Mouse (Mus musculus): ENCODE data around the gene Olfr649. TPM values are rescaled to one million over a fixed set of nuclear protein-coding genes. Genes with fewer than 3 reads are reported as not detected.

The Olfr649 gene
- polyA plus RNA-seq, 1 experiment: not detected

DNA sequence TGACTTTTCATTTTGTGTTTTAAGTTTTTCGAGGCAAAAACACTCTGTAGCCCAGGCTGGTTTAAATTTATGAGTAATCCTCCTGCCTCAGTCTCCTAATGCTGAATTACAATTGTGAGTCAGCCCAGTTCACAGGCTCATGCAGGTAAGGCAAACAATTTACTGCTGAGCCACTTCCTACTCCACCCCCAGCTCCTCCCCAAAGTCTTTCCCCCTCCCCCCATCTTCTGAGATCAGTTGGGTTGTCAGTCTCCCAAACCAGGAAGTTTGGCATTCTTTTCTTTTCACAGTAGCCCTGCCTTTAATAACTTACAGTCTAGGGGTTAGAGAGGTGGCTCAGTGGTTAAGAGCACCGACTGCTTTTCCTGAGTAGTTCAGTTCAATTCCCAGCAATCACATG is 22.1 kb upstream of the Olfr649 start:
- H3K36me3 ChIP-seq (ENCODE audit: control insufficient read depth, insufficient read depth, low read length): no peaks in the 10 kb centered on the region
- H3K4me3 ChIP-seq (ENCODE audit: control insufficient read depth, insufficient read depth, low read length): no peak overlapping the region
- DNase-seq: no peak
- TF ChIP-seq CTCF (IDR thresholded peaks at IDR 0.05; ENCODE audit: borderline replicate concordance, control insufficient read depth, extremely low read depth, insufficient read depth, low read length, poor library complexity) (no peak), POLR2A (IDR thresholded peaks at IDR 0.05; ENCODE audit: control insufficient read depth, extremely low read depth, insufficient read depth, low read length, poor library complexity) (no peak)
- H3K27ac ChIP-seq (ENCODE audit: control insufficient read depth, insufficient read depth, low read length): no peak overlapping the region
- peaks cover 9% of the 10 kb centered on the region for H3K4me1 ChIP-seq (replicated peaks; ENCODE audit: control insufficient read depth, insufficient read depth, low read length)
- H3K27me3 ChIP-seq (ENCODE audit: control insufficient read depth, insufficient read depth, low read length): no peaks in the 10 kb centered on the region
- 39% methylated on average over 2 of the region's 2 CpGs for WGBS

DNA sequence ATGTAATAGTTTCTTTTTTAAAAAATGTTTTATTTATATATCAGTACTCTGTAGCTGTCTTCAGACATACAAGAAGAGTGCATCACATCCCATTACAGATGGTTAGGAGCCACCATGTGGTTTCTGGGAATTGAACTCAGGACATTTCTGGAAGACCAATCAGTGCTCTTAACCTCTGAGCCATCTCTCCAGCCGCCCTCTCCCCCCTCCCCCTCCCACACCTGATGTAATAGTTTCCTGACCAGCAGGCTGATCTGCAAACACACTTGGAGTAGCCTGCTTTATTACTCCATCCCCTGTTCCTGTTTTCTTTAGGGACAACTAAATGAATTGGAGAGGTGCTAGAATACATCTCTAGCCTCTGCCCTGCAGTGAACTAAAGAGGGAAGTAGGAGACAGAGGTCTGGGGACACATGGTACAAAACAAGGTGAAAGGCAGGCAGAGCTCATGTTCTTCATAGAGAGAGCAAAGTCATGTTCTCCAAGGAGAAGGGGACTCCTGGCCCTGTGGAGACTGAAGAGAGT is 20.3 kb upstream of the Olfr649 start:
- TF ChIP-seq POLR2A (IDR thresholded peaks at IDR 0.05; ENCODE audit: control insufficient read depth, extremely low read depth, insufficient read depth, low read length, poor library complexity): no peak
- no peak for TF ChIP-seq CTCF (IDR thresholded peaks at IDR 0.05; ENCODE audit: borderline replicate concordance, control insufficient read depth, extremely low read depth, insufficient read depth, low read length, poor library complexity)
- WGBS: 53% methylated on average over 1 of the region's 1 CpGs
- H3K27ac ChIP-seq (ENCODE audit: control insufficient read depth, insufficient read depth, low read length): no peak overlapping the region
- no peaks in the 10 kb centered on the region for H3K27me3 ChIP-seq (ENCODE audit: control insufficient read depth, insufficient read depth, low read length)
- peaks cover 9% of the 10 kb centered on the region for H3K4me1 ChIP-seq (replicated peaks; ENCODE audit: control insufficient read depth, insufficient read depth, low read length)
- no peak overlapping the region for H3K4me3 ChIP-seq (ENCODE audit: control insufficient read depth, insufficient read depth, low read length)
- no peaks in the 10 kb centered on the region for H3K36me3 ChIP-seq (ENCODE audit: control insufficient read depth, insufficient read depth, low read length)
- no peak for DNase-seq

DNA sequence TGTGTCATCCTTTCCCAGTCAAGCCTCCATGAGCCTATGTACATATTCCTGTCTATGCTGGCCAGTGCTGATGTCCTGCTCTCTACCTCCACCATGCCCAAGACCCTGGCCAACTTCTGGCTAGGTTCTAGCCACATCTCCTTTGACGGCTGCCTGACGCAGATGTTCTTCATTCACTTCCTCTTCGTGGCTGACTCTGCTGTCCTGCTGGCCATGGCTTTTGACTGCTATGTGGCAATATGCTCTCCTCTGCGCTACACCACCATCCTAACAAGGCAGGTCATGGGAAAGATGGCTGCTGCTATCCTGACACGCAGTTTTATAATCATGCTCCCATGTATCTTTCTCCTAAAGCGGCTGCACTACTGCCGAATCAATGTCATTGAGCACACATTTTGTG is 10.4 kb upstream of the Olfr649 start:
- Histone ChIP-seq H3K4me1 (replicated peaks; ENCODE audit: control insufficient read depth, insufficient read depth, low read length) (no peaks in the 10 kb centered on the region), H3K4me3 (ENCODE audit: control insufficient read depth, insufficient read depth, low read length) (no peak overlapping the region), H3K36me3 (ENCODE audit: control insufficient read depth, insufficient read depth, low read length) (no peaks in the 10 kb centered on the region), H3K27me3 (ENCODE audit: control insufficient read depth, insufficient read depth, low read length) (no peaks in the 10 kb centered on the region), H3K27ac (ENCODE audit: control insufficient read depth, insufficient read depth, low read length) (no peak overlapping the region)
- WGBS: 60% methylated on average over 7 of the region's 7 CpGs
- no peak for TF ChIP-seq CTCF (IDR thresholded peaks at IDR 0.05; ENCODE audit: borderline replicate concordance, control insufficient read depth, extremely low read depth, insufficient read depth, low read length, poor library complexity)
- TF ChIP-seq POLR2A (IDR thresholded peaks at IDR 0.05; ENCODE audit: control insufficient read depth, extremely low read depth, insufficient read depth, low read length, poor library complexity): no peak
- no peak for DNase-seq

DNA sequence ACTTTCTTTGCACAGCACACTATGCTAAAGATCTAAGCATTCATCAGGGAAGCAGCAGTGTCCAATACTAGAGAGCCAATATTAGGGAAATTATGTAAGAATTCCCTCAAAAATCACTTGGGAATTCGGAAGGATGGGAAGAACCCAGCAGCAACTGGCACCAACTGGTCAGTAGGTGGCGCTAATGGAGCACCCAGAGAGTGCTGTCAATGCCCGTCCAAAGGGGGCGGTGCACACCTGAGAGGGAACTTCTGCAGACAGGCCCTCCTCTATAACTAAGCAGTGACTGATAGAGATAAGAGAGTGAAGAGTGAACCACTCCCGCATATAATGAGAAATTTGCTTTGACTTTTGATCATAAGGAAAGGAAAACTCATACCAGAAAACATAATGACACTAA is 4.0 kb upstream of the Olfr649 start:
- Histone ChIP-seq H3K27me3 (ENCODE audit: control insufficient read depth, insufficient read depth, low read length) (no peaks in the 10 kb centered on the region), H3K27ac (ENCODE audit: control insufficient read depth, insufficient read depth, low read length) (no peak overlapping the region), H3K4me1 (replicated peaks; ENCODE audit: control insufficient read depth, insufficient read depth, low read length) (no peaks in the 10 kb centered on the region), H3K36me3 (ENCODE audit: control insufficient read depth, insufficient read depth, low read length) (no peaks in the 10 kb centered on the region), H3K4me3 (ENCODE audit: control insufficient read depth, insufficient read depth, low read length) (no peak overlapping the region)
- WGBS: 4% methylated on average over 5 of the region's 5 CpGs
- peak; percentile 72 for DNase-seq
- peak; percentile 92 for TF ChIP-seq CTCF (IDR thresholded peaks at IDR 0.05; ENCODE audit: borderline replicate concordance, control insufficient read depth, extremely low read depth, insufficient read depth, low read length, poor library complexity)
- TF ChIP-seq POLR2A (IDR thresholded peaks at IDR 0.05; ENCODE audit: control insufficient read depth, extremely low read depth, insufficient read depth, low read length, poor library complexity): no peak

DNA sequence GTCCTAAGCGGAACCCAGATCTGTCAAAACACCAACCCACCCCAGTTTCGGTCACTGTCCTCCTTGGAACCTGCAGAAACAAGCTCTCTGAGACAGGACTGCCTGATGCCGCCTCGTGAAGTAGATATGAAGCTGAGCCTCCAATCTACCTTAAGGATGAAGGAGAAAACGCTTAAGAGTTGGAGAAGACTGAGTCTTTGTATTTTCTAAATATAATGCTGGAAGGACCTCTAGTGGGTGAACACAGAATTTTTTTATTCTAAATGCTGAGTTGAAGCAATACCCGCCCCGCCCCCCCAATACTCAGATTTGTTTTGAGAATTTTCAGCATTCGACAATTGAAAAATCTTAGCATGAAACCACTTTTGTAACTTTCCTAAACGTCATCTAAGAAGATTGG is 4.5 kb downstream of the Olfr649 start:
- H3K4me1 ChIP-seq (replicated peaks; ENCODE audit: control insufficient read depth, insufficient read depth, low read length): no peaks in the 10 kb centered on the region
- H3K27ac ChIP-seq (ENCODE audit: control insufficient read depth, insufficient read depth, low read length): no peak overlapping the region
- no peaks in the 10 kb centered on the region for H3K36me3 ChIP-seq (ENCODE audit: control insufficient read depth, insufficient read depth, low read length)
- DNase-seq: no peak
- no peaks in the 10 kb centered on the region for H3K27me3 ChIP-seq (ENCODE audit: control insufficient read depth, insufficient read depth, low read length)
- WGBS: 25% methylated on average over 9 of the region's 9 CpGs
- H3K4me3 ChIP-seq (ENCODE audit: control insufficient read depth, insufficient read depth, low read length): no peak overlapping the region
- no peak for TF ChIP-seq CTCF (IDR thresholded peaks at IDR 0.05; ENCODE audit: borderline replicate concordance, control insufficient read depth, extremely low read depth, insufficient read depth, low read length, poor library complexity)
- no peak for TF ChIP-seq POLR2A (IDR thresholded peaks at IDR 0.05; ENCODE audit: control insufficient read depth, extremely low read depth, insufficient read depth, low read length, poor library complexity)

DNA sequence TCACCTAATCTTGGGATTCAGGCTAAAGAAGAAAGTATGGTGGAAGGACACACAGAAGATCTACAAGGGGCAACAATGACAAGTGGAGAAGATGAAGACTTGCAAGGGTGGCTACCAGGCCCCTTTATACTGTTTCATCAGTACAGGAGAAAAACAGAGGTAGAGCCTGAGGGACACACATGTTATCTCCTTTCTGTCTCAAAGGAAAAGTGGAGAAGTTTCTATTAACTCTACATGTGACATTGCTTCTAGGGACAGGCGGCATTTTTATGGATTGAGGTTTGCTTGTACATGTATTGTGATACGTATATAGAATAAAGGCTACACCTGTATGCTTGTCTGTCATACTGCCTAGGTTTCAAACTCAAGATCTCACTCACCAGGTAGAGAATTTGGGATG is 12.5 kb downstream of the Olfr649 start, which contains the start of gene Olfr648:
Gene Olfr648 (minus strand): TSS at position 101 of the 400 bp plus-strand sequence.
- no peaks in the 10 kb centered on the region for H3K27me3 ChIP-seq (ENCODE audit: control insufficient read depth, insufficient read depth, low read length)
- H3K4me3 ChIP-seq (ENCODE audit: control insufficient read depth, insufficient read depth, low read length): no peak within 1 kb of the TSS
- 98% methylated on average over 2 of the region's 2 CpGs for WGBS
- H3K36me3 ChIP-seq (ENCODE audit: control insufficient read depth, insufficient read depth, low read length): no peaks in the 10 kb centered on the region
- no peak for DNase-seq
- TF ChIP-seq POLR2A (IDR thresholded peaks at IDR 0.05; ENCODE audit: control insufficient read depth, extremely low read depth, insufficient read depth, low read length, poor library complexity) (no peak), CTCF (IDR thresholded peaks at IDR 0.05; ENCODE audit: borderline replicate concordance, control insufficient read depth, extremely low read depth, insufficient read depth, low read length, poor library complexity) (no peak)
- H3K4me1 ChIP-seq (replicated peaks; ENCODE audit: control insufficient read depth, insufficient read depth, low read length): no peaks in the 10 kb centered on the region
- no peak within 1 kb of the TSS for H3K27ac ChIP-seq (ENCODE audit: control insufficient read depth, insufficient read depth, low read length)

DNA sequence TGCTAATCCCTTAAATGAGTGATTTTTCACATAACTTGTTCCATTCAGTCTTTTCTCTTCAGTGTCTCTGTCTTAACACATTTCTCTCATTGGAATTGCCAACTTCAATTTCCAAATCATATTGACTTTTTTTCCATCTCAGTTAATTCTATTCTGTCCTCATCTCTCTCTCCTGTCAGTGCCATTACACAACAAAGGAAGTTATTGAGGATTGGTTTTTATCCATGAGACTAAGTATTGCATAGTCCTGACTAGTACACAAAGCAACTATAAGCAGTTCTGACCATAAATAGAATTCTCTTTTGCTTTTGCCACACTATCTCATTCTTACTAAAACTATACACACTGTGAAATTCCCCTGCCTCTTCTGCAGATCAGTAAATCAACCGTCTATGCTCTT is 16.7 kb downstream of the Olfr649 start:
- Histone ChIP-seq H3K4me1 (replicated peaks; ENCODE audit: control insufficient read depth, insufficient read depth, low read length) (no peaks in the 10 kb centered on the region), H3K27ac (ENCODE audit: control insufficient read depth, insufficient read depth, low read length) (no peak overlapping the region), H3K4me3 (ENCODE audit: control insufficient read depth, insufficient read depth, low read length) (no peak overlapping the region), H3K27me3 (ENCODE audit: control insufficient read depth, insufficient read depth, low read length) (no peaks in the 10 kb centered on the region), H3K36me3 (ENCODE audit: control insufficient read depth, insufficient read depth, low read length) (no peaks in the 10 kb centered on the region)
- WGBS: 98% methylated on average over 1 of the region's 1 CpGs
- DNase-seq: no peak
- TF ChIP-seq CTCF (IDR thresholded peaks at IDR 0.05; ENCODE audit: borderline replicate concordance, control insufficient read depth, extremely low read depth, insufficient read depth, low read length, poor library complexity) (no peak), POLR2A (IDR thresholded peaks at IDR 0.05; ENCODE audit: control insufficient read depth, extremely low read depth, insufficient read depth, low read length, poor library complexity) (no peak)
